Mouse (Mus musculus) heart, embryonic 16.5 days (tissue): ENCODE measurements around the gene Edn2. TPM values are rescaled to one million over a fixed set of nuclear protein-coding genes. Genes with fewer than 3 reads are reported as not detected.

Source experiments
- ATAC-seq: fragments of 200-750 bp; cut with Nextera tagmentation; replicated peaks from 2 replicates; pipeline ENCODE4 v1.8.0; 2017; ENCODE audit warnings: moderate number of reproducible peaks; ENCODE audit not compliant: insufficient read depth, low FRiP score; ENCODE audit errors: extremely low read depth
- H3K27ac ChIP-seq: fragments of 300-500 bp; sonication (generic); 2 replicates; pipeline ENCODE4 v1.5.1; 2014; ENCODE audit warnings: mild to moderate bottlenecking, low read length, control low read depth, moderate library complexity
- H3K27me3 ChIP-seq: fragments of 300-500 bp; sonication (generic); 2 replicates; pipeline ENCODE4 v1.6.1; 2014; ENCODE audit warnings: low read length, mixed read lengths; ENCODE audit not compliant: control insufficient read depth, insufficient read depth
- H3K36me3 ChIP-seq: fragments of 300-500 bp; sonication (generic); 2 replicates; pipeline ENCODE4 v1.6.1; 2014; ENCODE audit not compliant: control insufficient read depth, insufficient read depth
- H3K4me1 ChIP-seq: fragments of 300-500 bp; sonication (generic); 2 replicates; pipeline ENCODE4 v1.6.1; 2014; ENCODE audit warnings: low read length, mixed read lengths; ENCODE audit not compliant: control insufficient read depth, insufficient read depth
- H3K4me2 ChIP-seq: fragments of 300-500 bp; sonication (generic); 2 replicates; pipeline ENCODE4 v1.6.1; 2014; ENCODE audit warnings: low read depth, mild to moderate bottlenecking, control low read depth, low read length
- H3K4me3 ChIP-seq: fragments of 300-500 bp; sonication (generic); 2 replicates; pipeline ENCODE4 v1.5.1; 2014; ENCODE audit warnings: mild to moderate bottlenecking, control low read depth, low read length
- H3K9ac ChIP-seq: fragments of 300-500 bp; sonication (generic); 2 replicates; pipeline ENCODE4 v1.6.1; 2014; ENCODE audit warnings: low read length, control low read depth
- H3K9me3 ChIP-seq: fragments of 300-500 bp; sonication (generic); replicated peaks from 2 replicates; pipeline ENCODE4 v1.6.1; 2016; ENCODE audit warnings: low read length; ENCODE audit not compliant: control insufficient read depth
- WGBS: fragments of 180-500 bp; shearing (Covaris S2); extraction: QIAGEN DNeasy Blood & Tissue Kit; methylation state at CpG from one replicate; pipeline ENCODE4 v1.1.7; 2014; 5-methylcytosine and 5-hydroxymethylcytosine counted together
- polyA plus RNA-seq: library from polyadenylated mRNA; unstranded; fragments of >200 nt; fragmentation: Nextera tagmentation; extraction: Ambion mirVana; gene quantifications from 2 replicates; pipeline ENCODE4 v1.2.1, GENCODE M21; 2015

Gene Edn2
- polyA plus RNA-seq, 1 experiment from 2014 or later = 0.47 TPM

GRCm38 (mm10) chr4:120188651-120189161 lies 27.7 kb downstream of the Edn2 start:
- Histone ChIP-seq H3K4me1 (no peaks in the 10 kb centered on the region), H3K27ac (no peak overlapping the region), H3K9me3 (no peaks in the 10 kb centered on the region), H3K9ac (no peak overlapping the region), H3K27me3 (peaks cover 5% of the 10 kb centered on the region), H3K36me3 (no peaks in the 10 kb centered on the region), H3K4me2 (no peak overlapping the region), H3K4me3 (no peak overlapping the region)
- no peak for ATAC-seq
- 76% methylated on average over 10 of the region's 10 CpGs for WGBS

- no peak overlapping the region for H3K4me2 ChIP-seq
- no peaks in the 10 kb centered on the region for H3K36me3 ChIP-seq
- H3K27ac ChIP-seq = no peak overlapping the region
- H3K4me3 ChIP-seq = no peak overlapping the region
- peaks cover 4% of the 10 kb centered on the region; the same call in 1 of the 2 replicates for H3K27me3 ChIP-seq
- ATAC-seq = no peak
- no peak overlapping the region for H3K9ac ChIP-seq
- no peaks in the 10 kb centered on the region for H3K9me3 ChIP-seq
- 41% methylated on average over 2 of the region's 2 CpGs for WGBS
- no peaks in the 10 kb centered on the region for H3K4me1 ChIP-seq
Measured at GRCm38 (mm10) chr4:120189941-120190340, 28.9 kb downstream of the Edn2 start.

GRCm38 (mm10) chr4:120191987-120192386 lies 31.0 kb downstream of the Edn2 start:
- Histone ChIP-seq H3K9me3 (no peaks in the 10 kb centered on the region; the same call in 1 of the 2 replicates), H3K4me1 (no peaks in the 10 kb centered on the region), H3K36me3 (no peaks in the 10 kb centered on the region), H3K27ac (no peak overlapping the region), H3K4me2 (no peak overlapping the region), H3K27me3 (no peaks in the 10 kb centered on the region), H3K9ac (no peak overlapping the region), H3K4me3 (no peak overlapping the region)
- no peak for ATAC-seq
- 65% methylated on average over 2 of the region's 2 CpGs for WGBS

GRCm38 (mm10) chr4:120194026-120194425 lies 33.0 kb downstream of the Edn2 start:
- H3K9me3 ChIP-seq = no peaks in the 10 kb centered on the region; the same call in 1 of the 2 replicates
- H3K27me3 ChIP-seq = no peaks in the 10 kb centered on the region
- H3K4me3 ChIP-seq = no peak overlapping the region
- H3K4me2 ChIP-seq = no peak overlapping the region
- no peak for ATAC-seq
- no peaks in the 10 kb centered on the region for H3K4me1 ChIP-seq
- no peaks in the 10 kb centered on the region for H3K36me3 ChIP-seq
- H3K27ac ChIP-seq = no peak overlapping the region
- WGBS = 72% methylated on average over 5 of the region's 5 CpGs
- H3K9ac ChIP-seq = no peak overlapping the region

- no peak overlapping the region for H3K9ac ChIP-seq
- H3K4me1 ChIP-seq = peaks cover 2% of the 10 kb centered on the region; the same call in 1 of the 2 replicates
- H3K4me3 ChIP-seq = no peak overlapping the region
- H3K36me3 ChIP-seq = no peaks in the 10 kb centered on the region
- H3K9me3 ChIP-seq = no peaks in the 10 kb centered on the region; the same call in 1 of the 2 replicates
- no peak for ATAC-seq
- no peaks in the 10 kb centered on the region for H3K27me3 ChIP-seq
- no peak overlapping the region for H3K4me2 ChIP-seq
- no peak overlapping the region for H3K27ac ChIP-seq
Measured at GRCm38 (mm10) chr4:120194965-120195364, 34.0 kb downstream of the Edn2 start.

GRCm38 (mm10) chr4:120199184-120199885 lies 38.3 kb downstream of the Edn2 start:
- Histone ChIP-seq H3K27me3 (no peaks in the 10 kb centered on the region), H3K9me3 (no peaks in the 10 kb centered on the region; the same call in 1 of the 2 replicates), H3K4me3 (no peak overlapping the region), H3K4me2 (no peak overlapping the region), H3K4me1 (peaks cover 12% of the 10 kb centered on the region; the same call in 1 of the 2 replicates), H3K9ac (no peak overlapping the region), H3K36me3 (no peaks in the 10 kb centered on the region), H3K27ac (no peak overlapping the region)
- WGBS = 41% methylated on average over 9 of the region's 9 CpGs
- ATAC-seq = no peak

GRCm38 (mm10) chr4:120200551-120201266 lies 39.7 kb downstream of the Edn2 start:
- 81% methylated on average over 7 of the region's 7 CpGs for WGBS
- Histone ChIP-seq H3K4me1 (peaks cover 15% of the 10 kb centered on the region; the same call in 1 of the 2 replicates), H3K27ac (no peak overlapping the region), H3K4me3 (no peak overlapping the region), H3K9ac (no peak overlapping the region), H3K27me3 (no peaks in the 10 kb centered on the region), H3K36me3 (no peaks in the 10 kb centered on the region), H3K4me2 (no peak overlapping the region), H3K9me3 (no peaks in the 10 kb centered on the region; the same call in 1 of the 2 replicates)
- ATAC-seq = no peak

GRCm38 (mm10) chr4:120204357-120204942 lies 43.4 kb downstream of the Edn2 start:
- H3K4me2 ChIP-seq = no peak overlapping the region
- no peaks in the 10 kb centered on the region for H3K9me3 ChIP-seq
- 49% methylated on average over 9 of the region's 9 CpGs for WGBS
- H3K36me3 ChIP-seq = no peaks in the 10 kb centered on the region
- H3K9ac ChIP-seq = no peak overlapping the region
- H3K27me3 ChIP-seq = no peaks in the 10 kb centered on the region
- H3K27ac ChIP-seq = no peak overlapping the region
- no peak overlapping the region for H3K4me3 ChIP-seq
- peaks cover 13% of the 10 kb centered on the region; the same call in 1 of the 2 replicates for H3K4me1 ChIP-seq
- ATAC-seq = no peak
